Mouse (Mus musculus): ENCODE measurements around the gene Gatad1. TPM values are rescaled to one million over a fixed set of nuclear protein-coding genes. Genes with fewer than 3 reads are reported as not detected.

Gatad1 gene
- polyA plus RNA-seq, 1 experiment from 2014 or later, result 72.5 TPM

DNA sequence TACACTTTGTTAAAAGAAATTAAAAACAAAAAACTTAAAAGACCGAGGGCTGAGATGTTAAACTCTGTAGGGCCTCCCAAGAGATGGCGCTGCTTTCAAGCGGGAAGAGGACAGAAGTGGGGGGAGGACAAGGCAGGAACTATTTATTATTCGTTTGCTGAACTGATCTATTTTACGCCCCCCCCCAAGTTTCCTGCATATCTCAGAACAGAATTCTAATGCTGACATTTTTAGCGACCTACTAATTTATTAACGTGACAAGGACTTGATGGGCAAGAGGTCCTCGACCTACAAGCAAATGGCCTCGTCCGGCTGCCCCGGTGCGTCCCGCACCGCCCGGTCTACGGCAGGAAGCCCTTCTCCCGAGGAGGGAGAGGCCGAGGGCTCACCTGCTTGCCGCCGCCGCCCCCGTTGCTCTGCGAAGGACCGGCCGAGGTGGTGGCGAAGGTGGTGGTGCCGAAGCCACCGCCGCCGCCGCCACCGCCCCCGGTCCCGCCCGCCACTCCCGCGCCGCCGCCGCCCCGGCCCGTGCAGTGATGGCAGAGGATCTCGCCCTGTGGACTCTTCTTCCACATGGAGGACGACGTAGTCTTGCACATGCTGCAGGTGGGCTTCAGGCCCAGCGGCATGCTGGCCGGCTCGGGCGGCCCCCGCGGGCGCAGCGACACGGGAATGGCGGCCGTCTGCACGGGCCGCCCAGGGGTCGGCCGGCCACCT, 9.8 kb downstream of the Gatad1 start:
- ATAC-seq (ENCODE audit: low FRiP score, low TSS enrichment), result peak; percentile 66
- DNase-seq, result peak; percentile 80
- Histone ChIP-seq H3K4me1 (ENCODE audit: control insufficient read depth, insufficient read depth, low read length) (peaks cover 6% of the 10 kb centered on the region; the same call in 1 of the 2 replicates), H3K27me3 (ENCODE audit: control insufficient read depth, insufficient read depth, low read length) (no peaks in the 10 kb centered on the region), H3K9ac (replicated peaks; ENCODE audit: low read length) (peak overlapping the region; percentile 88), H3K36me3 (ENCODE audit: control insufficient read depth, insufficient read depth, low read length) (peaks cover 19% of the 10 kb centered on the region), H3K4me3 (replicated peaks; ENCODE audit: low read depth, low read length) (peak overlapping the region; percentile 96), H3K9me3 (ENCODE audit: control insufficient read depth, low read length) (no peaks in the 10 kb centered on the region), H3K4me2 (ENCODE audit: low read length) (peak overlapping the region; percentile 57), H3K27ac (replicated peaks; ENCODE audit: low read depth, low read length) (peak overlapping the region; percentile 88)
- under 1% methylated on average over 60 of the region's 60 CpGs for WGBS

GRCm38 (mm10) chr5:3646539-3646938, 10.4 kb downstream of the Gatad1 start:
- H3K27me3 ChIP-seq (ENCODE audit: control insufficient read depth, insufficient read depth, low read length), result no peaks in the 10 kb centered on the region
- H3K36me3 ChIP-seq (ENCODE audit: control insufficient read depth, insufficient read depth, low read length), result peaks cover 25% of the 10 kb centered on the region
- H3K4me2 ChIP-seq (ENCODE audit: low read length), result peak overlapping the region; percentile 57
- no peak for DNase-seq
- ATAC-seq (ENCODE audit: low FRiP score, low TSS enrichment), result no peak
- H3K27ac ChIP-seq (replicated peaks; ENCODE audit: low read depth, low read length), result no peak overlapping the region
- no peaks in the 10 kb centered on the region for H3K9me3 ChIP-seq (ENCODE audit: control insufficient read depth, low read length)
- H3K9ac ChIP-seq (replicated peaks; ENCODE audit: low read length), result peak overlapping the region; percentile 88
- H3K4me3 ChIP-seq (replicated peaks; ENCODE audit: low read depth, low read length), result peak overlapping the region; percentile 96
- 30% methylated on average over 6 of the region's 6 CpGs for WGBS
- peaks cover 6% of the 10 kb centered on the region; the same call in 1 of the 2 replicates for H3K4me1 ChIP-seq (ENCODE audit: control insufficient read depth, insufficient read depth, low read length)

DNA sequence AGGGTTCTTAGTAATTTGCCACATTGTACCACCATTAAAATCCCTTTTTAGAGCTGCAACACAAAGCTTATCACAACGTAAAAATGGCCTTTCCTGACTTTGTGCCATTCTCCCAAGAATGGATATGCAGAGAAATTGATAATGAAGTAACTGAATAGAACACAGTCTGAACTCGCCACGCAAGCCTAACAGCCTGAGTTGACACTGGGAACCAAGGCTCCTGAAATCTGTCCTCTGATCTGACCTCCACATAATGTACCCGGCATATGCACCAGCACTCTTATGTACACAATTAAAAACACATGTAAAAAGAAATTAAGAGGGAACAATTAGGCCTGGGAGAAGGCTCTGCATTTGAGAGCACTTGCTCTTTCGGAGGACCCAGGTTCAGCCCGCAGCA, 11.7 kb downstream of the Gatad1 start:
- DNase-seq (no peak), ATAC-seq (ENCODE audit: low FRiP score, low TSS enrichment) (no peak)
- peaks cover 35% of the 10 kb centered on the region for H3K36me3 ChIP-seq (ENCODE audit: control insufficient read depth, insufficient read depth, low read length)
- H3K27me3 ChIP-seq (ENCODE audit: control insufficient read depth, insufficient read depth, low read length), result no peaks in the 10 kb centered on the region
- WGBS, result 91% methylated on average over 6 of the region's 6 CpGs
- no peak overlapping the region for H3K4me3 ChIP-seq (replicated peaks; ENCODE audit: low read depth, low read length)
- no peak overlapping the region for H3K4me2 ChIP-seq (ENCODE audit: low read length)
- H3K4me1 ChIP-seq (ENCODE audit: control insufficient read depth, insufficient read depth, low read length), result peaks cover 6% of the 10 kb centered on the region; the same call in 1 of the 2 replicates
- no peaks in the 10 kb centered on the region for H3K9me3 ChIP-seq (ENCODE audit: control insufficient read depth, low read length)
- peak overlapping the region; percentile 13; the same call in 1 of the 2 replicates for H3K9ac ChIP-seq (replicated peaks; ENCODE audit: low read length)
- H3K27ac ChIP-seq (replicated peaks; ENCODE audit: low read depth, low read length), result no peak overlapping the region

DNA sequence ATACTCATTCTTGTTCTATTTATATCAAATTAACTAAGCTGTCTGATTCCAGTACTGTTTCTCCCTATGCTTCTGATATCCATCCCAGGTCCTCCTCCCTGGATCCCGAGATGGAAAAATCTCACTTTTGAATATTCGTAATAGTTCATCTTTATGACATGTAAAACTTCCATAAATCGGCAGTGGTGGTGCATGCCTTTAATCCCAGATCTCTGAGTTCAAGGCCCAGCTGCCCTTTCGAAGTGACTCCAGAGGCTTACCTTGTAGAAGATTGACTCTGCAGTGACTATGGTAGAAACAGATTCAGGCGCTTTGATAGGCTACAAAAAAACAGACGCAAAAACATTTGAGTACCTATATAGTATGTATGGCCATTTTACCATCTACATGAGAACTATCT, 12.4 kb downstream of the Gatad1 start:
- Histone ChIP-seq H3K36me3 (ENCODE audit: control insufficient read depth, insufficient read depth, low read length) (peaks cover 36% of the 10 kb centered on the region), H3K9me3 (ENCODE audit: control insufficient read depth, low read length) (no peaks in the 10 kb centered on the region), H3K4me2 (ENCODE audit: low read length) (no peak overlapping the region), H3K27me3 (ENCODE audit: control insufficient read depth, insufficient read depth, low read length) (no peaks in the 10 kb centered on the region), H3K4me1 (ENCODE audit: control insufficient read depth, insufficient read depth, low read length) (peaks cover 6% of the 10 kb centered on the region; the same call in 1 of the 2 replicates), H3K27ac (replicated peaks; ENCODE audit: low read depth, low read length) (no peak overlapping the region), H3K4me3 (replicated peaks; ENCODE audit: low read depth, low read length) (no peak overlapping the region), H3K9ac (replicated peaks; ENCODE audit: low read length) (no peak overlapping the region)
- 97% methylated on average over 6 of the region's 6 CpGs for WGBS
- DNase-seq (no peak), ATAC-seq (ENCODE audit: low FRiP score, low TSS enrichment) (no peak)

GRCm38 (mm10) chr5:3635286-3635685, 21.7 kb downstream of the Gatad1 start:
- WGBS, result 89% methylated on average over 8 of the region's 8 CpGs
- H3K4me3 ChIP-seq (replicated peaks; ENCODE audit: low read depth, low read length), result no peak overlapping the region
- no peak overlapping the region for H3K4me2 ChIP-seq (ENCODE audit: low read length)
- H3K36me3 ChIP-seq (ENCODE audit: control insufficient read depth, insufficient read depth, low read length), result peaks cover 52% of the 10 kb centered on the region
- no peak overlapping the region for H3K27ac ChIP-seq (replicated peaks; ENCODE audit: low read depth, low read length)
- H3K9ac ChIP-seq (replicated peaks; ENCODE audit: low read length), result no peak overlapping the region
- H3K27me3 ChIP-seq (ENCODE audit: control insufficient read depth, insufficient read depth, low read length), result no peaks in the 10 kb centered on the region
- H3K9me3 ChIP-seq (ENCODE audit: control insufficient read depth, low read length), result no peaks in the 10 kb centered on the region
- no peak for ATAC-seq (ENCODE audit: low FRiP score, low TSS enrichment)
- DNase-seq, result no peak
- H3K4me1 ChIP-seq (ENCODE audit: control insufficient read depth, insufficient read depth, low read length), result no peaks in the 10 kb centered on the region

DNA sequence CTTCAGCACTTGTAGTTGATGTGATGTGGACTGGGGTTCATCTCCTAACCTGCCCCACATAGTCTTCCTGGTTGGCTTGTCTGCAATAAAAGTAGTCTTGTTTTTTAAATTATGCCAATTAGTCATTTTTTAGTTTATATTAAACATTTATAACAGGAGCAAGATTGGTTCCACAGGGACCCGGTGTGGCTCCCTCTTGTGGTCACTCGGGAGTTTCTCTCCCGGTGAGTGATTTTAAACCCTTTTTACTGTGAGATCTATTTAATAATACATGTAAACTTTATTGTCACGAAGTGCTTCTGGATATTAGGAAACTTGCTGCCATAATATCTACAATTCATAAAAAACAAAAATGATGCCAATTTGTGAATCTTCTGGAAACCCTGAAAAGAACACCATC, 23.0 kb downstream of the Gatad1 start:
- H3K36me3 ChIP-seq (ENCODE audit: control insufficient read depth, insufficient read depth, low read length), result peaks cover 60% of the 10 kb centered on the region
- no peaks in the 10 kb centered on the region for H3K4me1 ChIP-seq (ENCODE audit: control insufficient read depth, insufficient read depth, low read length)
- WGBS, result 72% methylated on average over 4 of the region's 4 CpGs
- no peak for DNase-seq
- no peaks in the 10 kb centered on the region for H3K9me3 ChIP-seq (ENCODE audit: control insufficient read depth, low read length)
- no peak overlapping the region for H3K27ac ChIP-seq (replicated peaks; ENCODE audit: low read depth, low read length)
- no peak for ATAC-seq (ENCODE audit: low FRiP score, low TSS enrichment)
- no peak overlapping the region for H3K4me3 ChIP-seq (replicated peaks; ENCODE audit: low read depth, low read length)
- no peak overlapping the region for H3K4me2 ChIP-seq (ENCODE audit: low read length)
- no peaks in the 10 kb centered on the region for H3K27me3 ChIP-seq (ENCODE audit: control insufficient read depth, insufficient read depth, low read length)
- no peak overlapping the region for H3K9ac ChIP-seq (replicated peaks; ENCODE audit: low read length)

- peaks cover 61% of the 10 kb centered on the region for H3K36me3 ChIP-seq (ENCODE audit: control insufficient read depth, insufficient read depth, low read length)
- no peak overlapping the region for H3K4me3 ChIP-seq (replicated peaks; ENCODE audit: low read depth, low read length)
- 95% methylated on average over 13 of the region's 13 CpGs for WGBS
- no peak overlapping the region for H3K4me2 ChIP-seq (ENCODE audit: low read length)
- no peak for ATAC-seq (ENCODE audit: low FRiP score, low TSS enrichment)
- H3K9ac ChIP-seq (replicated peaks; ENCODE audit: low read length), result no peak overlapping the region
- H3K9me3 ChIP-seq (ENCODE audit: control insufficient read depth, low read length), result no peaks in the 10 kb centered on the region
- H3K4me1 ChIP-seq (ENCODE audit: control insufficient read depth, insufficient read depth, low read length), result no peaks in the 10 kb centered on the region
- no peak for DNase-seq
- no peaks in the 10 kb centered on the region for H3K27me3 ChIP-seq (ENCODE audit: control insufficient read depth, insufficient read depth, low read length)
- no peak overlapping the region for H3K27ac ChIP-seq (replicated peaks; ENCODE audit: low read depth, low read length)
Measured at GRCm38 (mm10) chr5:3633315-3633714, 23.7 kb downstream of the Gatad1 start.

DNA sequence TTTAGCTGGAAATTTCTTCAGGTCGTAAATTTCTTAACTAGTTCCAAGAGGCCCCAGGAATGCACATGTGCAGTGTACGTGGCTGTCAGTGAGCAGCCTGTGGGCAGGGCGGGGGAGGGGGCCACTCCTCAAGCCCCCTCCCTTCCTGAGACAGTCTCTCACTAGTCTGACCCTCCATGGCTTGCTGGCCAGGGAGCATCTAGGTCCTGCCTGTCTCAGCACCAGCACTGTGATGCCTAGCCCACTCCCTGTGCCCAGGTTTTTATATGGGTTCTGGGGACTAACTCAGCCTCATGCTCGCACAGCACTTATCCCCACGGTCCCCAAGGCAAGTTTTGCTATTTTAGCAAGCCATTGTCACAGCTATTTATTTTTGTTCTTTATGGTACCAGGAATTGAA, 24.7 kb downstream of the Gatad1 start:
- 92% methylated on average over 5 of the region's 5 CpGs for WGBS
- ATAC-seq (ENCODE audit: low FRiP score, low TSS enrichment), result no peak
- no peak overlapping the region for H3K4me2 ChIP-seq (ENCODE audit: low read length)
- no peak overlapping the region for H3K4me3 ChIP-seq (replicated peaks; ENCODE audit: low read depth, low read length)
- no peaks in the 10 kb centered on the region for H3K4me1 ChIP-seq (ENCODE audit: control insufficient read depth, insufficient read depth, low read length)
- DNase-seq, result no peak
- H3K36me3 ChIP-seq (ENCODE audit: control insufficient read depth, insufficient read depth, low read length), result peaks cover 61% of the 10 kb centered on the region
- H3K27me3 ChIP-seq (ENCODE audit: control insufficient read depth, insufficient read depth, low read length), result no peaks in the 10 kb centered on the region
- H3K9ac ChIP-seq (replicated peaks; ENCODE audit: low read length), result no peak overlapping the region
- no peaks in the 10 kb centered on the region for H3K9me3 ChIP-seq (ENCODE audit: control insufficient read depth, low read length)
- no peak overlapping the region for H3K27ac ChIP-seq (replicated peaks; ENCODE audit: low read depth, low read length)

Data from midbrain, embryonic 14.5 days (tissue).